Mouse (Mus musculus): ENCODE data around the gene Mdga1.
A peak's percentile ranks its signal among the peaks of the same experiment; 100 is the strongest.
"Not testable (repeated sequence)": the region's sequence is repeated elsewhere in the genome, so short reads cannot be mapped to it uniquely, and the experiment has no call there.

Mdga1 gene

GRCm38 (mm10) chr17:29799398-29800095 lies 170.3 kb downstream of the Mdga1 start:
- no peak for DNase-seq (ENCODE audit: low spot score in 2 of 2)

- no peak for DNase-seq (ENCODE audit: low spot score in 2 of 2)
Measured at GRCm38 (mm10) chr17:29798151-29798550, 171.7 kb downstream of the Mdga1 start.

- DNase-seq (ENCODE audit: low spot score in 2 of 2): no peak
Measured at GRCm38 (mm10) chr17:29796787-29797186, 173.1 kb downstream of the Mdga1 start.

- peak; percentile 44 to 83 for DNase-seq (ENCODE audit: low spot score in 2 of 2)
Measured at GRCm38 (mm10) chr17:29796086-29796485, 173.8 kb downstream of the Mdga1 start.

GRCm38 (mm10) chr17:29795050-29795770 lies 174.7 kb downstream of the Mdga1 start:
- DNase-seq (ENCODE audit: low spot score in 2 of 2): no peak

GRCm38 (mm10) chr17:29791531-29792050 lies 178.3 kb downstream of the Mdga1 start:
- no peak for DNase-seq (ENCODE audit: low spot score in 2 of 2)

GRCm38 (mm10) chr17:29790231-29790740 lies 179.6 kb downstream of the Mdga1 start:
- DNase-seq (ENCODE audit: low spot score in 2 of 2): no peak

GRCm38 (mm10) chr17:29789715-29790114 lies 180.2 kb downstream of the Mdga1 start:
- no peak for DNase-seq (ENCODE audit: low spot score in 2 of 2)

GRCm38 (mm10) chr17:29788573-29788972 lies 181.3 kb downstream of the Mdga1 start:
- DNase-seq (ENCODE audit: low spot score in 2 of 2): no peak

- DNase-seq (ENCODE audit: low spot score in 2 of 2): no peak
Measured at GRCm38 (mm10) chr17:29784820-29785219, 185.1 kb downstream of the Mdga1 start.

GRCm38 (mm10) chr17:29781472-29781871 lies 188.4 kb downstream of the Mdga1 start:
- DNase-seq (ENCODE audit: low spot score in 2 of 2): not testable (repeated sequence)

GRCm38 (mm10) chr17:29778021-29778420 lies 191.9 kb downstream of the Mdga1 start:
- no peak for DNase-seq (ENCODE audit: low spot score in 2 of 2)

Measured in urinary bladder, postnatal 4 days (tissue).